Mouse (Mus musculus) spleen, adult 12 weeks (tissue): ENCODE measurements around the gene Ldah.

Experiments used
- DNase-seq: peaks from one replicate; pipeline ENCODE4 v3.0.0; 2022; ENCODE audit warnings: low spot score

Gene Ldah

GRCm38 (mm10) chr12:8313270-8313771, 105.4 kb downstream of the Ldah start, which contains the start of gene Hs1bp3:
Gene Hs1bp3 (plus strand): TSS chr12:8313432.
- peak; percentile 75 for DNase-seq

DNA sequence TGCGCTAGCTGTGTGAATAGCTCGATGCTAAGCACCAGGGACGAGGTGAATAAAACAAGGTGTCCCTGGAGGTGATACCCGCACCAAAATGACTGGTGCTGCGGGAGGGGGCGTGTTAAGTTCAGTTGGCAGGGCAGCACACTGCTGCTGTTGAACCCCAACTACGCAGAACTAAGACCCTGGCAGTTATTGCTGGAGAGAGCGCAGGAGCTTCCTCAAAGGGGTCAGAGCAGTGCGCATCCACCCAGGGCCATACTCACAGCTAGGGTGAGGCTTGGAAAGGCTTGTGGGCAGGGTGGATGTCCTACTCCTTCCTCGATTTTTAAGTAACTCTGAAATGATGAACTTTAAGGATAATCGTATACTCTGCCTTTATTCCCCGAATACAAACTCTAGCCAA, 105.9 kb downstream of the Ldah start:
- DNase-seq, result no peak

DNA sequence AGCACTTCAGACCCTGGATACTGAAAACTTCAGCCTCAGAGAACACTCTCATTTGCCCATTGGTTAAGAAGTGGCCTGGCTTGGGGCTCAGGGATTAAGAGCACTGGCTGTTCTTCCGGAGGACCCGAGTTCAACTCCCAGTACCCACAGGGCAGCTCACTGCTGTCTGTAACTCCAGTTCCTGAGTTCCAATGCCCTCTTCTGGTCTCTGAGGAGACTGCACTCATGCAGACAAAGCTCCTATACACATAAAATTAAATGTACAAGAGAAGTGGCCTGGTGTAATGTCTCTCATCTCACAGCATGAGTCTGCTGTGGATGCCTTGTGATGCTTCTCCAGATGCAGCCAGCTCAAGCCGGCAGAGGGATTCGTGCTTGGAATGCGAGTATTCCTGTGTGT, 108.6 kb downstream of the Ldah start:
- DNase-seq, result no peak

DNA sequence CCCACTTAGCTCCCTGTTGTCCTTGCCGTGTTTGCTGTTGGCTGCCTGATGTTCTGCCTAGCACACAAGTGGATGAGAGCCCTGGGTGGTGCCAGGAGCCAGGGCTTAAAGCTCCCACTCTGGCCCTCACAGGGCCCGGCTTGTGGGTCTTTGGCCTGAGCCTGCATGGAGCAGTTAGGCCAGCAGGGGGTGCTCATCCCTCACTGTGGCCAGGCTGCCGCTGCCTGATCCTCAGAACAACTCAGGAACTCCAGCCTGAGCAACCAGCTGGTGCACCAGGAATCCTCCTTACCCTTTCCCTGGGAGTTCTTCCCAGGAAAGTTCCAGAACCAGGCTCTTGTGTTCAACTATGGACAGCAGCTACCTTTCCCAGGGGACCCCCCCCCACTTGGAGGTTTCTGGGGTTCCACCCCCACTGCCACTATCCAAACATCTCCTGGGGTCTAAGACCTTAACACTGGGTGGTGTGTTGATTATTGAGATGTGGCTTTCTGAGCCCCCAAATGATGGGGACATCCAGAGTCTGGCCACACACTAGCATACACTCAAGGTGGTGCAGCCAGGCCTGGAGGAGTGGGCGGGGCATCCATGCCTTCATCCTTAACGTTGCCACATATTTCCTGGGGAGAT, 112.3 kb downstream of the Ldah start:
- peak; percentile 31 for DNase-seq

- DNase-seq, result no peak
These were observed 113.6 kb downstream of the Ldah start for GRCm38 (mm10) chr12:8321506-8321905.

DNA sequence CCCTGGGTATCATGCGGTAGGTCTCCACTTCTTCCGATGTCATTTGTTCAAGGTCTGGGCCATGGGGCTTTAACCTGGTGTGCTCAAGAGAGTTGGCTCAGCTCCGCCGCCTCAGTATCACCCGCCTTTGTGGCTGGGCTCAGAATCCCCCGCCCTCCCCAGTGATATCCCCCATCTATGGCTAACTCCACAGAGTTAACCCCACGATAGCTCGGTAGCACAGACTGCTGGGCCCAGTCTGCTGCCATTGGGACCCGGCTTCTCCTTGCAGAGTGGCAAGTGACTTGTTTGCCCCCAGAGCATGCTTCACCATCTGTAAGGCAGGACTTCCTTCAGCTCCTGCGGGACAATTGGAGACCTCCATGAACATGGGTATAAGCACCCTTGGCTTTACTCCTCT, 116.2 kb downstream of the Ldah start:
- no peak for DNase-seq

- no peak for DNase-seq
These were observed 117.5 kb downstream of the Ldah start for GRCm38 (mm10) chr12:8325245-8325942.

DNA sequence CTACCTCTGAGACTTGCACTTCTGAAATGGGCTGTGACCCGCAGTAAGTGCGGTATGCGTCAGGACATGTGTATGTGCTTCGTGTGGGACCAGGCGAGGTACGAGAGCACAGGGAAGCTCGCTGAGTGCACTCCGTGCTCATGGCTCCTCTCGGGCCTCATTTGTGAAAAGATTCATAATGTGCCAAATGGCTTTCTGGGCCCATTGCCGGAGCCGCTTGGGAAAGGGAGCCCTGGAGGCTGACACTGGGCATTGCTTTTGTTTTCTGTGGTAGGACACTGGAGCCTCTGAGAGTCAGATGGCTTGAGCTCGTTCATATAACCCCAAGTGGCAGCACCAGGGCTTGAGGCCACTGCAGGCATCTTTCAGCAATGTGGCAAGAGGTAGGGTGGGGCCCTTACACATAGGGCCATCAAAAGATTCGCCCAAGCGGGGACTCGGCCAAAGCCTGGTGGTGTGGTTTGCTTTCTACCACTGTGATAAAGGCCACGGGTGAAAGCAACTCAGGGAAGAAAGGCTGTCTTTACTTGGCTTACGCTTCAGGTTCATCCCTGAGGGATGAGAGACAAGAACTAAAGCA, 118.1 kb downstream of the Ldah start:
- DNase-seq, result no peak

GRCm38 (mm10) chr12:8326825-8327674, 119.1 kb downstream of the Ldah start:
- DNase-seq, result peak; percentile 66

DNA sequence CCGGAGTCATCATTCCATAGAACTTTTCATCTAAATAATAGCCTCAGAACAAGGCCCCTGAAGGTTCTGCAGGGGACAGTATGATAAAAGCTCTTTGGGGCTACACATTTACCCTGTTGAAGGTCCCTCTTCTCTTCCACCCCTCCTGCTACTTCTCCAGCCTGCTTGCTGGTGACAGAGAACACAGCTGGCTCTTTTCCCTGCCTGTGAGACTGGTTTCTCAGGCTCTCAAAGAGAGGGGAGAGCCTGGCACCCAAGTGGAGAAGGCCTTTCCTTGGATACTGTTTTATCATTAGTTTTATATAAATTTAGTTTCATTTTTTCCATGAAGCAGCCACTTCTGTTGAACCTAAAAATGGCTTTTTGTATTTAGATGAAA, 119.8 kb downstream of the Ldah start:
- no peak for DNase-seq

GRCm38 (mm10) chr12:8329236-8329635, 121.3 kb downstream of the Ldah start:
- DNase-seq, result no peak

DNA sequence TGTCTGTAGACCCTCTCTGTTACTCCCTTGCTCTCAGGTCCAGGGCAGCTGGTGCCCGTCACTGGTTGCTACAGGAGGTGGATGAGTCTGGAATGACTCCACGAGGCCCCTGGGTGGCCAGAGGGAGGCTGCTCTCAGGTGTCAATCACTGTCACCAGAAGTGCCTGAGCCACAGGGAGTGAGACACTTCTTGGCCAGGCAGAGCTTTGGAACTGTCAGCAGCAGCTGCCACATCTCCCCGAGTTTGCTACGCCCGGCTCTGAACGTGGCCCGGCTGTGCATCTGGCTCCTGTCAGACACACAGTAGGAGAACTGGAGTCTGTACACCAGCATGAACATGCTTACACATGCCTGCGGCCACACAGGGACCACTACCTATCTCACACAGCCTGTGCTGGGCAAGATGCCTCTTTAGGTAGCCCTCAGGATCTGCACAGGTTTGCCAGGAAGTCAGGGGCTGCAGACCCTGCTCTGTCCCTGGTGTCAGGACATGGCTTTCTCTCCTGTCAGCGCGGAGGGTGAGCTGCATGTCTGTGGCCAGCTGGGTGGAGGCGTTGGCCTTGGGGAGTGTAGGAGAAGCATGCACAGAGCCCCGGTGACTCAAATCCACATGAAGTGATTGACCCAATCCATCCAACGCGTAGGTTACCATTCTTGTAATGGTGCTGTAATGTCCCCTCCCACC, 123.7 kb downstream of the Ldah start:
- DNase-seq, result no peak

- DNase-seq, result no peak
These were observed 124.3 kb downstream of the Ldah start for GRCm38 (mm10) chr12:8332174-8332542.

DNA sequence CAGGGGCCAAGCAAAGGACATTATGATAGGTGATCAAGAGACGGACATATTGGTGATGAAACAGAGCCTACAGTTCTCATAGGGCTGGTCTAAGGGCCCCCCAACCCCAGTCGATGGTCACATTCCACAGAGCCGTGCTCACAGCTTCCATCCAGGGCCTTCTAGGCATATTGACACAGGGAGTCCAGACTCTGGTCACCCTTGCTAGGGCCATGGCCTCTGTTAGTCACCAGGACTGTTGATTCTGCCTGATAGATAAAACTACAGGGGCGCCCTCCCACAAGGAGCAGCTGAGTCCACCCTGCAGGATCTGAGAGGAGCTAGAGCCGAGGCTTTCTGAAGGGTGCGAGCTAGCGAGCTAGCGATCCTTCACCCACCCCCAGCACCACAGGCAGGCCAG, 125.7 kb downstream of the Ldah start:
- no peak for DNase-seq

DNA sequence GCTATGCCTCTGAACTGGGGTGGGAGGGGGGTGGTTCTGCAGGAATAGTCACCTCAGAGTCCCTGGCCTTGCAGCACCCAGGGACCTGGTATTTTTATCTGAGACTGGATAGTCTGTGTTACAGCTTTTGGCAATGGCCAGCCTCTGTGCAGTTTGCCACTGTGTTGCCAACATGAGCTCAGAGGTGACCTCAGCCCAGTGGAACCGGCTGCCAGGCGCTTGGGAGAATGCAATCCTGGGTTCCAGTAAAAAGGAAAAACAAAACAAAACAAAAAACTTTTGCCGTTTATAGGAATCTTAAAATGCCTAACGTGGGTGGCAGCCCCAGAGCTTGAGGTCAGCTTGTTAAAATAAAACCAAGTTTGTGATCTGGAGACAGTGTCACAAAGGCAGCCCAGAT, 126.4 kb downstream of the Ldah start:
- DNase-seq, result no peak
